Comparison of ENCODE assay signal across 10 mouse cellular contexts in genomic region chr11:98709001-98709741, GRCm38 (mm10). TPM values are rescaled to one million over a fixed set of nuclear protein-coding genes. Genes with fewer than 3 reads are reported as not detected.
DNase-seq lines count a peak whose midpoint lies in the region; ATAC-seq and TF ChIP-seq lines count a peak whose summit lies in the region.
"Had no signal": no experiment of that assay in that cellular context is flagged by ENCODE, and none has a peak within 500 bp of the region (broad histone marks: within the 10 kb centered on the region; RNA-seq: fewer than 3 reads in every experiment).

No protein-coding gene starts in this region.

- peaks cover 72% of the 10 kb centered on the region for H3K36me3 ChIP-seq in embryonic facial prominence, embryonic 15.5 days
- H3K36me3 ChIP-seq in kidney, adult 2 months (ENCODE audit: control insufficient read depth, insufficient read depth, low read length), result no peaks in the 10 kb centered on the region; the same call in 1 of the 2 replicates
- H3K36me3 ChIP-seq in midbrain, embryonic 13.5 days, result peaks cover 94% of the 10 kb centered on the region

- no peak overlapping the region for H3K4me3 ChIP-seq in embryonic facial prominence, embryonic 15.5 days (replicated peaks)
- no peak overlapping the region for H3K4me3 ChIP-seq in kidney, adult 2 months (ENCODE audit: insufficient read depth, low read depth, low read length)
- no peak overlapping the region for H3K4me3 ChIP-seq in midbrain, embryonic 13.5 days (replicated peaks)

- H3K4me1 ChIP-seq in embryonic facial prominence, embryonic 15.5 days, result peaks cover 36% of the 10 kb centered on the region
- peaks cover 21% of the 10 kb centered on the region for H3K4me1 ChIP-seq in kidney, adult 2 months (ENCODE audit: control insufficient read depth, insufficient read depth, low read length)
- H3K4me1 ChIP-seq in midbrain, embryonic 13.5 days (replicated peaks), result no peaks in the 10 kb centered on the region

- peak overlapping the region; percentile 78 for H3K27ac ChIP-seq in embryonic facial prominence, embryonic 15.5 days (replicated peaks)
- peak overlapping the region; percentile 41 for H3K27ac ChIP-seq in kidney, adult 2 months (ENCODE audit: insufficient read depth, low read depth, low read length)
- H3K27ac ChIP-seq in midbrain, embryonic 13.5 days, result no peak overlapping the region

- H3K9ac ChIP-seq in embryonic facial prominence, embryonic 15.5 days, result no peak overlapping the region
- no peak overlapping the region for H3K9ac ChIP-seq in midbrain, embryonic 13.5 days (replicated peaks)

- no peak for TF ChIP-seq POLR2A in kidney, adult 2 months (IDR thresholded peaks at IDR 0.05; ENCODE audit: low read depth, low read length)

- no peaks in the 10 kb centered on the region for H3K27me3 ChIP-seq in embryonic facial prominence, embryonic 15.5 days
- H3K27me3 ChIP-seq in kidney, adult 2 months (replicated peaks; ENCODE audit: control insufficient read depth, insufficient read depth, low read length), result no peaks in the 10 kb centered on the region
- no peaks in the 10 kb centered on the region for H3K27me3 ChIP-seq in midbrain, embryonic 13.5 days

- 76% methylated on average over 26 of the region's 26 CpGs for WGBS in embryonic facial prominence, embryonic 15.5 days
- WGBS in kidney, adult 2 months, result 25% methylated on average over 26 of the region's 26 CpGs
- WGBS in midbrain, embryonic 13.5 days, result 88% methylated on average over 26 of the region's 26 CpGs

- no peak overlapping the region for H3K4me2 ChIP-seq in embryonic facial prominence, embryonic 15.5 days (replicated peaks)
- no peak overlapping the region for H3K4me2 ChIP-seq in midbrain, embryonic 13.5 days (replicated peaks)

- peak; percentile 66 to 68 for DNase-seq in heart, adult 18-20 months
- DNase-seq in heart, postnatal 25 days (ENCODE audit: low spot score), result no peak
- DNase-seq in kidney, adult 2 months, result peak; percentile 88
- peak; percentile 45 for DNase-seq in lung, postnatal 36 days
- no peak for DNase-seq in cerebellum, postnatal 36 days
- DNase-seq in embryo, embryonic 11 days, result no peak

- intact Hi-C loops in heart, postnatal 25 days (cut with DNase I), result no loop called here

- no peaks in the 10 kb centered on the region for H3K9me3 ChIP-seq in embryonic facial prominence, embryonic 15.5 days (replicated peaks)
- H3K9me3 ChIP-seq in midbrain, embryonic 13.5 days, result no peaks in the 10 kb centered on the region
- H3K9me3 ChIP-seq: G1E had no signal

- ATAC-seq in embryonic facial prominence, embryonic 15.5 days (ENCODE audit: insufficient number of reproducible peaks, low FRiP score, low TSS enrichment, low read depth), result no peak
- ATAC-seq in midbrain, embryonic 13.5 days, result no peak

- TF ChIP-seq CTCF in kidney, adult 2 months (conservative IDR thresholded peaks at IDR 0.05; ENCODE audit: insufficient read depth, insufficient read length, low read depth, low read length), result no peak

RNA-seq across cellular contexts. Expression of gene Csf3, which starts 8.1 kb away (rescaled TPM):
- total RNA-seq in heart, adult 18-20 months (2021), result not detected
- not detected for total RNA-seq in heart, postnatal 25 days (2021)
- polyA plus RNA-seq in embryonic facial prominence, embryonic 15.5 days (2015; fragmentation: Nextera tagmentation; extraction: Ambion mirVana), result 0.12 and 0.31 TPM in 2 replicates
- polyA plus RNA-seq in kidney, adult 2 months (2012; rRNA removed), result not detected in 2 replicates
- polyA plus RNA-seq in midbrain, embryonic 13.5 days (2015; fragmentation: Nextera tagmentation; extraction: Ambion mirVana), result not detected in 2 replicates
- total RNA-seq: gastrocnemius, adult 8-10 months had no signal
- polyA plus RNA-seq: G1E had no signal

RNA-seq across cellular contexts. Expression of gene Med24, which starts 20.1 kb away (rescaled TPM):
- total RNA-seq in heart, adult 18-20 months (2021), result 10 to 100 TPM; 42.0 to 44.2 TPM
- total RNA-seq in heart, postnatal 25 days (2021), result 10 to 100 TPM; 45.2 to 48.8 TPM
- polyA plus RNA-seq in embryonic facial prominence, embryonic 15.5 days (2015; fragmentation: Nextera tagmentation; extraction: Ambion mirVana), result 52.3 and 53.3 TPM in 2 replicates
- polyA plus RNA-seq in kidney, adult 2 months (2012; rRNA removed), result 45.3 and 54.1 TPM in 2 replicates
- polyA plus RNA-seq in midbrain, embryonic 13.5 days (2015; fragmentation: Nextera tagmentation; extraction: Ambion mirVana), result 83.5 and 90.3 TPM in 2 replicates

RNA-seq across cellular contexts. Expression of gene Psmd3, which starts 26.8 kb away (rescaled TPM):
- total RNA-seq in heart, adult 18-20 months (2021), result 100 to 1,000 TPM in 1 of 2 experiments, 10 to 100 TPM in 1; 99.2 to 107 TPM
- total RNA-seq in heart, postnatal 25 days (2021), result 100 to 1,000 TPM in 1 of 2 experiments, 10 to 100 TPM in 1; 98.7 to 104 TPM
- polyA plus RNA-seq in embryonic facial prominence, embryonic 15.5 days (2015; fragmentation: Nextera tagmentation; extraction: Ambion mirVana), result 204 and 214 TPM in 2 replicates
- 307 and 331 TPM in 2 replicates for polyA plus RNA-seq in kidney, adult 2 months (2012; rRNA removed)
- polyA plus RNA-seq in midbrain, embryonic 13.5 days (2015; fragmentation: Nextera tagmentation; extraction: Ambion mirVana), result 174 and 190 TPM in 2 replicates

RNA-seq across cellular contexts. Expression of gene Thra, which starts 31.3 kb away (rescaled TPM):
- total RNA-seq in heart, adult 18-20 months (2021), result 100 to 1,000 TPM in 1 of 2 experiments, 10 to 100 TPM in 1; 99.7 to 103 TPM
- 100 to 1,000 TPM; 102 to 117 TPM for total RNA-seq in heart, postnatal 25 days (2021)
- 51.0 and 51.2 TPM in 2 replicates for polyA plus RNA-seq in embryonic facial prominence, embryonic 15.5 days (2015; fragmentation: Nextera tagmentation; extraction: Ambion mirVana)
- 92.7 and 97.2 TPM in 2 replicates for polyA plus RNA-seq in kidney, adult 2 months (2012; rRNA removed)
- polyA plus RNA-seq in midbrain, embryonic 13.5 days (2015; fragmentation: Nextera tagmentation; extraction: Ambion mirVana), result 99.6 and 106 TPM in 2 replicates

RNA-seq across cellular contexts. Expression of gene Gsdma, which starts 45.0 kb away (rescaled TPM):
- under 1 TPM; 0.10 TPM for total RNA-seq in heart, adult 18-20 months (2021)
- total RNA-seq in heart, postnatal 25 days (2021), result not detected
- polyA plus RNA-seq in embryonic facial prominence, embryonic 15.5 days (2015; fragmentation: Nextera tagmentation; extraction: Ambion mirVana), result 11.8 and 14.0 TPM in 2 replicates
- not detected in 2 replicates for polyA plus RNA-seq in kidney, adult 2 months (2012; rRNA removed)
- not detected in 2 replicates for polyA plus RNA-seq in midbrain, embryonic 13.5 days (2015; fragmentation: Nextera tagmentation; extraction: Ambion mirVana)
- total RNA-seq: G1E had no signal

Comparison
In these comparisons a context has a peak if more than half of its experiments do, and no peak if none do; other contexts are left out.
1. DNase-seq: peak in heart, adult 18-20 months (2 of 2), kidney, adult 2 months (single experiment) and lung, postnatal 36 days (single experiment); none in heart, postnatal 25 days (single experiment), cerebellum, postnatal 36 days (0 of 2) and embryo, embryonic 11 days (single experiment).